Comparison of ENCODE assay signal across 7 mouse cellular contexts in the genomic region with DNA sequence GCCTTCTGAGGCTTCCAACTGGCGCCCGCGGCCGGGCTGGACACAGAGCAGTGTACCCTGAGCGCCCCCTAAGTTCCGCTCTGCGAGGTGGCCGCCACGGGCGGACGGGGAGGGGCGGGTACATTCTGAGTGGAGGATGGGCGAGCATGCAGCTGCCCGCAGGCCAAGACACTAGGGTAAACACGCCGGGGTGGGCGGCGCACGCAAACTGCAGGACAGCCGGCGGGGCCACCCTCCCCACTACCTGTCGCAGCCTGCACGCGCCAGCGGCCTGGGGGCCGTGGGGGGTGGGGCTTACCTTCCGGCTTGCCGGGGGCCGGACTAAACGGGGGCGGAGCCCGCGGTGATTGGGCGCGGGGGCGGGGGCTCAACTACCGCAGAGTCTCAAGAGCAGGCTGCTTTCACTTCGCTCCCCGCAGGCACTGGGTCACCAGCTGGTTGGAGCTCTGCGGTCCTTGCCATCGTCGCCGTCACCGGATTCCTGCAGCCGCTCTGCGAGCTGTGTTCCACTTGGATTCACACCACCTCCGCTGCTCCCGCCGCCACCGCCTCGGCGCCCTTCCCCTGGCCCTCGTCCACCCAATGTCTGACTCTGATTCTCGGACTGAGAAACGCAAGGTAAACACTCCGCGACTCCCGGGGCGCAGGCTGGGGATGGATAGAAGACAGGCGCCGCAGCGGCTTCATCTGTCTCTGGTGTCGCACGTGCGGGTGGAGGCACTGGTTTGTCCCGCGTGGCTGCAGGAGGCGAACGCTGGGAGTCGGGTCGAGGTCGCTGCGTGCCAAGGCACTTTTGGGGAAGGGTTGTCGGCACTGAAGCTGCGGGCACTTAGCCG. TPM values are rescaled to one million over a fixed set of nuclear protein-coding genes. Genes with fewer than 3 reads are reported as not detected.
DNase-seq lines count a peak whose midpoint lies in the region; ATAC-seq lines count a peak whose summit lies in the region.

A gene (plus strand): TSS at position 404 of the 836 bp plus-strand sequence.

- peaks cover 43% of the 10 kb centered on the region for H3K4me1 ChIP-seq in embryonic facial prominence, embryonic 12.5 days
- peaks cover 69% of the 10 kb centered on the region for H3K4me1 ChIP-seq in limb, embryonic 10.5 days
- peaks cover 57% of the 10 kb centered on the region for H3K4me1 ChIP-seq in midbrain, embryonic 12.5 days

- peak within 1 kb of the TSS; percentile 92 for H3K27ac ChIP-seq in embryonic facial prominence, embryonic 12.5 days
- H3K27ac ChIP-seq in limb, embryonic 10.5 days, result peak within 1 kb of the TSS; percentile 97
- H3K27ac ChIP-seq in midbrain, embryonic 12.5 days (replicated peaks), result peak within 1 kb of the TSS; percentile 84

- peak within 1 kb of the TSS; percentile 97 for H3K4me2 ChIP-seq in embryonic facial prominence, embryonic 12.5 days (replicated peaks)
- H3K4me2 ChIP-seq in midbrain, embryonic 12.5 days (replicated peaks), result peak within 1 kb of the TSS; percentile 98

- ATAC-seq in embryonic facial prominence, embryonic 12.5 days (ENCODE audit: insufficient number of reproducible peaks, insufficient read depth, low FRiP score, low TSS enrichment), result peak; percentile 82
- peak; percentile 81 for ATAC-seq in midbrain, embryonic 12.5 days (ENCODE audit: low FRiP score, low read depth)

- peak within 1 kb of the TSS; percentile 79 for H3K4me3 ChIP-seq in embryonic facial prominence, embryonic 12.5 days
- peak within 1 kb of the TSS; percentile 86 for H3K4me3 ChIP-seq in limb, embryonic 10.5 days
- H3K4me3 ChIP-seq in midbrain, embryonic 12.5 days, result peak within 1 kb of the TSS; percentile 69

- peaks cover 29% of the 10 kb centered on the region for H3K27me3 ChIP-seq in embryonic facial prominence, embryonic 12.5 days
- peaks cover 37% of the 10 kb centered on the region for H3K27me3 ChIP-seq in limb, embryonic 10.5 days (ENCODE audit: low read depth, poor library complexity, severe bottlenecking)
- H3K27me3 ChIP-seq in midbrain, embryonic 12.5 days, result peaks cover 43% of the 10 kb centered on the region

- peak; percentile 98 to 99 for DNase-seq in adrenal gland, postnatal 36 days
- DNase-seq in heart, adult 11 months, result peak; percentile 100
- DNase-seq in kidney, adult 18-20 months, result peak; percentile 98
- DNase-seq in limb, embryonic 10.5 days (ENCODE audit: low spot score), result peak; percentile 98
- peak; percentile 93 for DNase-seq in skeletal muscle tissue, adult 2 months (ENCODE audit: low read depth, low spot score)

- H3K9me3 ChIP-seq in embryonic facial prominence, embryonic 12.5 days, result no peaks in the 10 kb centered on the region
- no peaks in the 10 kb centered on the region for H3K9me3 ChIP-seq in limb, embryonic 10.5 days (replicated peaks)
- H3K9me3 ChIP-seq in midbrain, embryonic 12.5 days, result no peaks in the 10 kb centered on the region

- WGBS in embryonic facial prominence, embryonic 12.5 days, result under 1% methylated on average over 75 of the region's 76 CpGs
- under 1% methylated on average over 75 of the region's 76 CpGs for WGBS in limb, embryonic 10.5 days
- under 1% methylated on average over 76 of the region's 76 CpGs for WGBS in midbrain, embryonic 12.5 days

- peaks cover 4% of the 10 kb centered on the region; the same call in 1 of the 2 replicates for H3K36me3 ChIP-seq in embryonic facial prominence, embryonic 12.5 days
- peaks cover 19% of the 10 kb centered on the region for H3K36me3 ChIP-seq in limb, embryonic 10.5 days
- H3K36me3 ChIP-seq in midbrain, embryonic 12.5 days, result no peaks in the 10 kb centered on the region

- peak within 1 kb of the TSS; percentile 78 for H3K9ac ChIP-seq in embryonic facial prominence, embryonic 12.5 days
- H3K9ac ChIP-seq in midbrain, embryonic 12.5 days (replicated peaks), result peak within 1 kb of the TSS; percentile 72

RNA-seq across cellular contexts. Expression of the gene that starts here (rescaled TPM):
- total RNA-seq in adrenal gland, postnatal 36 days (2021), result 10 to 100 TPM; 28.0 to 51.3 TPM
- 30.3 and 33.7 TPM in 2 replicates for polyA plus RNA-seq in embryonic facial prominence, embryonic 12.5 days (2016; fragmentation: Nextera tagmentation; extraction: Ambion mirVana)
- 28.4 and 35.9 TPM in 2 replicates for polyA plus RNA-seq in limb, embryonic 10.5 days (2016; fragmentation: Nextera tagmentation; extraction: Ambion mirVana)
- 21.6 and 24.7 TPM in 2 replicates for polyA plus RNA-seq in midbrain, embryonic 12.5 days (2016; fragmentation: Nextera tagmentation; extraction: Ambion mirVana)

Comparison
In these comparisons a context has a peak if more than half of its experiments do, and no peak if none do; other contexts are left out.
1. Peak in every context shown above with its lines: DNase-seq, ATAC-seq, H3K4me3 ChIP-seq and H3K27ac ChIP-seq.